Mouse (Mus musculus) hematopoietic stem cell, adult 5-6 weeks (primary cell): ENCODE measurements around the gene Eda. TPM values are rescaled to one million over a fixed set of nuclear protein-coding genes. Genes with fewer than 3 reads are reported as not detected.
"Not testable (repeated sequence)": the region's sequence is repeated elsewhere in the genome, so short reads cannot be mapped to it uniquely, and the experiment has no call there.

Experiments
- ATAC-seq, 2 experiments: fragments of 125-278 bp in 1 of 2; replicated peaks in 1 of 2; 2 replicates each; pipeline ENCODE4 v1.8.0; 2016 to 2017; ENCODE audit warnings: inconsistent platforms in 2 of 2, mild to moderate bottlenecking in 2 of 2, moderate number of reproducible peaks in 2 of 2, low read depth in 1 of 2, moderate TSS enrichment in 1 of 2; ENCODE audit not compliant: low FRiP score in 2 of 2, poor library complexity in 2 of 2, severe bottlenecking in 2 of 2, insufficient read depth in 1 of 2, low TSS enrichment in 1 of 2
- total RNA-seq: library from RNA; stranded (forward); fragments of 172-1452, 232-1000 nt; gene quantifications from 2 replicates; pipeline ENCODE4 v1.2.3, GENCODE M21; 2017

The Eda gene
- total RNA-seq, 1 experiment from 2014 or later = 0.74 TPM

DNA sequence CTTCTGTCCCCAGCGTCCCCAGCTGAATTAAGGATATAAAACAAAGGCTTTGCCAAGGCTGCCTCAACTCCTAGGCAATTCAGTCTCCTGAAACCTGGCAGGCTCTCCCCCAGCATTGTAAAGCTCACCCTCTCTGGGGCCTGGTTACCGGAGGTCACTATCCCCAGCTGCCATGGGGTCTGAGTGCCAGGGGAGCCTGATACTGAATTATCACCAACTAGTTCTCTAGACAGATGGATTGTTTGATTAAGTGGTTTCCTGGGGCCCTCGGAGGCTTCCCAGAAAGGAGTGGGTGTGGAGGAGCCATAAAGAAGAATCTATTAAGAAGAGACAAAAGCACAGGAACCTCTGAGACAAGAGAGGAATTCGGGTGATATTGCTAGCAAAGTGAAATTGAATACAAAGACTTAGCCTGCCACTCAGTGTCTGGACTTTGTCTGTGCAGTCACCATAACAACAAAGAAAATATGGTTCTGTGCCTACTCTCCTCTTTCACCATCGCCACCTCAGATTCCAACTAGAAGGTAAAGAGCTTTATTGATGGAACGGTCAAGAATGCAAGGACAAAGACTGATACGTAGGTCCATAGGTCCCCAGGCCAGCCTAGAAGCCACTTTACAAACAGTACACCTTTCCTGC lies 418.9 kb downstream of the Eda start:
- no peak for ATAC-seq

GRCm38 (mm10) chrX:100395026-100395425 lies 419.6 kb downstream of the Eda start:
- 0 out of 4 replicates have a peak, but pooled peaks have one; percentile 22 to 45 for ATAC-seq

GRCm38 (mm10) chrX:100400900-100401299 lies 425.5 kb downstream of the Eda start:
- no peak for ATAC-seq

DNA sequence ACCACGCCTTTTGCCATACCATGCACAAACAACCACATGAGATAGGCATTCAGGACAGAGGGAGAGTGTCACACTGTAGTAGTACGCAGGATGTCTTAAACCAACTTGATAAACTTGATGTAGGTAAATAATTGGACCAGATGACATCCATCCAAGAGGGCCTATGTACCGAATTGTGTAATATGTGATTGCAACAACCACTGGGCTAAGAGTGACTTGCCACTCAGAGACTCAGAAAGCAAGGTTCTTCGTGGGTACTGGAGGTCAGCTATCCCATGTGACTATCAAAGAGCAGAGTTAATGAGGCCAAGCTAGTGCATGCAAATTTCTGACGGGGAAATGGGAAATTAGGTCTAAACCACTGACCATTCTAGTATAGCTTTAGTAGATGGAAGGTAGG lies 426.3 kb downstream of the Eda start:
- ATAC-seq = no peak

- ATAC-seq = no peak
These were observed 433.8 kb downstream of the Eda start for GRCm38 (mm10) chrX:100409245-100409644.

GRCm38 (mm10) chrX:100428693-100429092 lies 453.3 kb downstream of the Eda start, which contains the start of gene Otud6a:
Gene Otud6a, plus strand, starts transcription at chrX:100429013.
- no peak for ATAC-seq

GRCm38 (mm10) chrX:100432311-100432710 lies 456.9 kb downstream of the Eda start:
- no peak for ATAC-seq

DNA sequence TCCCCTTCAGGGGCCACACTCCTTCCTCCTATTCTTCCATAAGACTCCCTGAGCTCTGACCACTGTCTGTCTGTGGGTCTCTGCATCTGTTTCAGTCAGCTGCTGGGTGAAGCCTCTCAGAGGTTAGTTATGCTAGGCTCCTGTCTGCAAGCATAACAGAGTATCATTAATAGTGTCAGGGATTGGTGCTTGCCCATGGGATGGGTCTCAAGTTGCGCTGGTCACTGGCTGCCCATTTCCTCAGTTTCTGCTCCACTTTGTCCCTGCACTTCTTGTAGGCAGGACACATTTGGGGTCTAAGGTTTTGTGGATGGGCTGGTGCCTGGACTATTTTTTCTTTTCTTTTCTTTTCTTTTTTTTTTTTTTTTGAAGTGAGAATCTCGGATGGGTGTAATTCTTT lies 467.2 kb downstream of the Eda start, which contains the start of gene Awat2:
Gene Awat2, minus strand, starts transcription at position 101 of the 400 bp plus-strand sequence.
- not testable (repeated sequence) for ATAC-seq

DNA sequence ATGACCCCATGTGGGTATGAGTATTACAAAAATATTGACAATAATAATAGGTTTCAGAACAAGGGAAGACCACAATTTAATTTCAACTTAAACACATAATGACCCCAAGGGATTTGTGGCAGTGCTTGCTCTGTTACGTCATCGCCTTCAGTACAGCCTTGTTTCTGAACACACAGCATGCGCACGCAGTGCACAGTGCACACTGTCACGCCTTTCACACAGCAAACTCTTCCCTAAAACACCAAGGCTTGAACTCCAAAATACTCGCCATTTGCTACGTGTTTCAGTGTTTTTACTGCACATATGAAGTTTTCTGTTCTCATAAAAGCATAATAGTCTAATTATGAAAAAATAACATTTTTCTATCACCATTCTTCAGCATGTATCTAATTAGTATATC lies 468.1 kb downstream of the Eda start:
- ATAC-seq = no peak

Other genes starting within 250 kb of the Eda start
- not detected in 2 replicates for gene Tmem28, start 154.6 kb upstream of the Eda start, total RNA-seq